Mouse (Mus musculus): Measurements from ENCODE around the gene Pdcd2l. TPM values are rescaled to one million over a fixed set of nuclear protein-coding genes. Genes with fewer than 3 reads are reported as not detected.
"Not testable (repeated sequence)": the region's sequence is repeated elsewhere in the genome, so short reads cannot be mapped to it uniquely, and the experiment has no call there.

Pdcd2l gene
- polyA plus RNA-seq, 1 experiment from 2014 or later: 57.2 TPM

DNA sequence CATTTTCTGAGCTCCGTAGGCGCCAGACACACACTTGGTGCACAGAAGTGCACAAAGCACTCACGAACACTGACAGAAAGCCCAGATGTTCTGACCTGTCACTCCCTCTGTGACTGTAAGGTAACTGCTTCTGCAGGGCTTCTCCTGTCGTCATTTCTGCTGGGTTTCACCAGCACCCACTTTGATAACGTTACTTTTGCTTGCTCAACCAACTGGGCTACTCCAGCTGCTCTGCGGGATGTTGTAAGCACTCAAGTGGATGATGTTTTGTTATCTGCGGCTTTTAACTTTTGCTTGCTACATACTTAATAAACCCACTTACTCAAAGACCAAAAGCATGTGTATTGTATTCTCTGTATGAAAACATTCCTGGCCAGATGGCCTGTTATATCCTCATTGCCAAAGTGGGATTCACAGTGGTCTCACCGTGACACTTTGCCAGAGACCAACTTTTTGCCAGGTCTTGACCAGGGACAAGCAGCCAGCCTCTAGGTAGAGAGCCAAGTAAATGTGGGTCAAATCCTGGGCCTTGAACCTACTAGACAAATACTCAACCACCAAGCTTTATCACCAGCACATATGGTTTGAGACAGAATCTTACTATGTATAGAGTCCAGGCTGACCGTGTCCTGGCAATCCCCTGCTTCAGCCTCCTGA is 25.3 kb upstream of the Pdcd2l start:
- H3K4me2 ChIP-seq (ENCODE audit: low read length): no peak overlapping the region
- H3K27me3 ChIP-seq (replicated peaks; ENCODE audit: control insufficient read depth, insufficient read depth, low read length): no peaks in the 10 kb centered on the region
- no peak overlapping the region for H3K27ac ChIP-seq (ENCODE audit: low read depth)
- H3K4me3 ChIP-seq (ENCODE audit: low read depth, low read length): no peak overlapping the region
- H3K36me3 ChIP-seq (ENCODE audit: control insufficient read depth, insufficient read depth, low read length): peaks cover 97% of the 10 kb centered on the region
- DNase-seq (ENCODE audit: low spot score): no peak
- H3K9ac ChIP-seq (ENCODE audit: low read length): no peak overlapping the region
- ATAC-seq (replicated peaks; ENCODE audit: low FRiP score, low TSS enrichment, low read depth): no peak
- H3K9me3 ChIP-seq (ENCODE audit: control insufficient read depth, low read length): no peaks in the 10 kb centered on the region
- peaks cover 4% of the 10 kb centered on the region; the same call in 1 of the 2 replicates for H3K4me1 ChIP-seq (replicated peaks; ENCODE audit: control insufficient read depth, insufficient read depth, low read length)
- WGBS: 91% methylated on average over 9 of the region's 9 CpGs

- no peaks in the 10 kb centered on the region for H3K9me3 ChIP-seq (ENCODE audit: control insufficient read depth, low read length)
- H3K27ac ChIP-seq (ENCODE audit: low read depth): no peak overlapping the region
- no peak for ATAC-seq (replicated peaks; ENCODE audit: low FRiP score, low TSS enrichment, low read depth)
- no peak for DNase-seq (ENCODE audit: low spot score)
- WGBS: 74% methylated on average over 1 of the region's 1 CpGs
- H3K4me1 ChIP-seq (replicated peaks; ENCODE audit: control insufficient read depth, insufficient read depth, low read length): no peaks in the 10 kb centered on the region
- no peak overlapping the region for H3K4me3 ChIP-seq (ENCODE audit: low read depth, low read length)
- H3K9ac ChIP-seq (ENCODE audit: low read length): no peak overlapping the region
- peaks cover 97% of the 10 kb centered on the region for H3K36me3 ChIP-seq (ENCODE audit: control insufficient read depth, insufficient read depth, low read length)
- no peak overlapping the region for H3K4me2 ChIP-seq (ENCODE audit: low read length)
- H3K27me3 ChIP-seq (replicated peaks; ENCODE audit: control insufficient read depth, insufficient read depth, low read length): no peaks in the 10 kb centered on the region
These were observed 22.0 kb upstream of the Pdcd2l start for GRCm38 (mm10) chr7:34218496-34218895.

DNA sequence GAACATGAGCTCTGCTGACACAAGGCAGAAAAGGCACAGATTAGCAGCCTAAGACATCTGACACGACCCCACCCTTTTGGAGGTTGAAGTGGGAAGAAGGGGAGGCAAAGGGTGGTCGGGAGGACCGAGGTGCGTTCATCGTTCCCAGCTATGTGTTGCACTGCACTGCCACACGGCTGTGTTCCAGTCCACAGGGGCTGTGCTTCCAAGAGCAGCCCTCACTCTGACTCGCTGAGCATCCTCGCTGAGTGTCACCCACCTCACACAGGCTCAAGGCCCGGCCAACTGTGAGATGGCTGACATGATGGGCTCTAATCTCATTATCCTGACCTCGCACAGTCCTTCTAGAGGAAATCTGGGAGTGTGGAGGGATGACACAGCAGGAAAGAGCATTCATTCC is 20.0 kb upstream of the Pdcd2l start:
- peaks cover 97% of the 10 kb centered on the region for H3K36me3 ChIP-seq (ENCODE audit: control insufficient read depth, insufficient read depth, low read length)
- WGBS: 92% methylated on average over 10 of the region's 10 CpGs

GRCm38 (mm10) chr7:34215481-34215880 is 19.0 kb upstream of the Pdcd2l start:
- DNase-seq (ENCODE audit: low spot score) (no peak), ATAC-seq (replicated peaks; ENCODE audit: low FRiP score, low TSS enrichment, low read depth) (no peak)
- Histone ChIP-seq H3K9me3 (ENCODE audit: control insufficient read depth, low read length) (no peaks in the 10 kb centered on the region), H3K36me3 (ENCODE audit: control insufficient read depth, insufficient read depth, low read length) (peaks cover 98% of the 10 kb centered on the region), H3K4me1 (replicated peaks; ENCODE audit: control insufficient read depth, insufficient read depth, low read length) (no peaks in the 10 kb centered on the region), H3K4me2 (ENCODE audit: low read length) (no peak overlapping the region), H3K9ac (ENCODE audit: low read length) (no peak overlapping the region), H3K4me3 (ENCODE audit: low read depth, low read length) (no peak overlapping the region), H3K27ac (ENCODE audit: low read depth) (no peak overlapping the region), H3K27me3 (replicated peaks; ENCODE audit: control insufficient read depth, insufficient read depth, low read length) (no peaks in the 10 kb centered on the region)
- 89% methylated on average over 9 of the region's 9 CpGs for WGBS

More for the DNA sequence above, 20.0 kb upstream of the Pdcd2l start:
- ATAC-seq (replicated peaks; ENCODE audit: low FRiP score, low TSS enrichment, low read depth) (no peak), DNase-seq (ENCODE audit: low spot score) (no peak)
- Histone ChIP-seq H3K9me3 (ENCODE audit: control insufficient read depth, low read length) (no peaks in the 10 kb centered on the region), H3K4me3 (ENCODE audit: low read depth, low read length) (no peak overlapping the region), H3K9ac (ENCODE audit: low read length) (no peak overlapping the region), H3K4me1 (replicated peaks; ENCODE audit: control insufficient read depth, insufficient read depth, low read length) (no peaks in the 10 kb centered on the region), H3K27me3 (replicated peaks; ENCODE audit: control insufficient read depth, insufficient read depth, low read length) (no peaks in the 10 kb centered on the region), H3K27ac (ENCODE audit: low read depth) (no peak overlapping the region), H3K4me2 (ENCODE audit: low read length) (no peak overlapping the region)

- H3K9me3 ChIP-seq (ENCODE audit: control insufficient read depth, low read length): no peaks in the 10 kb centered on the region
- H3K27me3 ChIP-seq (replicated peaks; ENCODE audit: control insufficient read depth, insufficient read depth, low read length): no peaks in the 10 kb centered on the region
- H3K9ac ChIP-seq (ENCODE audit: low read length): no peak overlapping the region
- 92% methylated on average over 8 of the region's 8 CpGs for WGBS
- no peak overlapping the region for H3K4me3 ChIP-seq (ENCODE audit: low read depth, low read length)
- H3K4me2 ChIP-seq (ENCODE audit: low read length): no peak overlapping the region
- H3K36me3 ChIP-seq (ENCODE audit: control insufficient read depth, insufficient read depth, low read length): peaks cover 98% of the 10 kb centered on the region
- H3K4me1 ChIP-seq (replicated peaks; ENCODE audit: control insufficient read depth, insufficient read depth, low read length): no peaks in the 10 kb centered on the region
- no peak overlapping the region for H3K27ac ChIP-seq (ENCODE audit: low read depth)
- ATAC-seq (replicated peaks; ENCODE audit: low FRiP score, low TSS enrichment, low read depth) (no peak), DNase-seq (ENCODE audit: low spot score) (no peak)
These were observed 18.2 kb upstream of the Pdcd2l start for GRCm38 (mm10) chr7:34214644-34215043.

- Histone ChIP-seq H3K27me3 (replicated peaks; ENCODE audit: control insufficient read depth, insufficient read depth, low read length) (no peaks in the 10 kb centered on the region), H3K4me2 (ENCODE audit: low read length) (no peak overlapping the region), H3K9me3 (ENCODE audit: control insufficient read depth, low read length) (no peaks in the 10 kb centered on the region), H3K27ac (ENCODE audit: low read depth) (no peak overlapping the region), H3K4me3 (ENCODE audit: low read depth, low read length) (no peak overlapping the region), H3K4me1 (replicated peaks; ENCODE audit: control insufficient read depth, insufficient read depth, low read length) (no peaks in the 10 kb centered on the region), H3K9ac (ENCODE audit: low read length) (no peak overlapping the region), H3K36me3 (ENCODE audit: control insufficient read depth, insufficient read depth, low read length) (peaks cover 98% of the 10 kb centered on the region)
- no peak for ATAC-seq (replicated peaks; ENCODE audit: low FRiP score, low TSS enrichment, low read depth)
- 88% methylated on average over 7 of the region's 7 CpGs for WGBS
- DNase-seq (ENCODE audit: low spot score): no peak
These were observed 16.8 kb upstream of the Pdcd2l start for GRCm38 (mm10) chr7:34213281-34213680.

- no peak overlapping the region for H3K9ac ChIP-seq (ENCODE audit: low read length)
- H3K27ac ChIP-seq (ENCODE audit: low read depth): no peak overlapping the region
- no peaks in the 10 kb centered on the region for H3K9me3 ChIP-seq (ENCODE audit: control insufficient read depth, low read length)
- H3K36me3 ChIP-seq (ENCODE audit: control insufficient read depth, insufficient read depth, low read length): peaks cover 98% of the 10 kb centered on the region
- DNase-seq (ENCODE audit: low spot score): no peak
- H3K4me1 ChIP-seq (replicated peaks; ENCODE audit: control insufficient read depth, insufficient read depth, low read length): no peaks in the 10 kb centered on the region
- WGBS: 92% methylated on average over 9 of the region's 9 CpGs
- no peaks in the 10 kb centered on the region for H3K27me3 ChIP-seq (replicated peaks; ENCODE audit: control insufficient read depth, insufficient read depth, low read length)
- no peak overlapping the region for H3K4me2 ChIP-seq (ENCODE audit: low read length)
- ATAC-seq (replicated peaks; ENCODE audit: low FRiP score, low TSS enrichment, low read depth): no peak
- no peak overlapping the region for H3K4me3 ChIP-seq (ENCODE audit: low read depth, low read length)
These were observed 11.7 kb upstream of the Pdcd2l start for GRCm38 (mm10) chr7:34208027-34208745.

- H3K4me3 ChIP-seq (ENCODE audit: low read depth, low read length): no peak overlapping the region
- no peaks in the 10 kb centered on the region for H3K4me1 ChIP-seq (replicated peaks; ENCODE audit: control insufficient read depth, insufficient read depth, low read length)
- H3K27ac ChIP-seq (ENCODE audit: low read depth): no peak overlapping the region
- no peaks in the 10 kb centered on the region for H3K27me3 ChIP-seq (replicated peaks; ENCODE audit: control insufficient read depth, insufficient read depth, low read length)
- H3K36me3 ChIP-seq (ENCODE audit: control insufficient read depth, insufficient read depth, low read length): peaks cover 98% of the 10 kb centered on the region
- H3K4me2 ChIP-seq (ENCODE audit: low read length): no peak overlapping the region
- WGBS: 93% methylated on average over 6 of the region's 6 CpGs
- DNase-seq (ENCODE audit: low spot score) (no peak), ATAC-seq (replicated peaks; ENCODE audit: low FRiP score, low TSS enrichment, low read depth) (no peak)
- no peak overlapping the region for H3K9ac ChIP-seq (ENCODE audit: low read length)
- H3K9me3 ChIP-seq (ENCODE audit: control insufficient read depth, low read length): no peaks in the 10 kb centered on the region
These were observed 9.9 kb upstream of the Pdcd2l start for GRCm38 (mm10) chr7:34206331-34206730.

DNA sequence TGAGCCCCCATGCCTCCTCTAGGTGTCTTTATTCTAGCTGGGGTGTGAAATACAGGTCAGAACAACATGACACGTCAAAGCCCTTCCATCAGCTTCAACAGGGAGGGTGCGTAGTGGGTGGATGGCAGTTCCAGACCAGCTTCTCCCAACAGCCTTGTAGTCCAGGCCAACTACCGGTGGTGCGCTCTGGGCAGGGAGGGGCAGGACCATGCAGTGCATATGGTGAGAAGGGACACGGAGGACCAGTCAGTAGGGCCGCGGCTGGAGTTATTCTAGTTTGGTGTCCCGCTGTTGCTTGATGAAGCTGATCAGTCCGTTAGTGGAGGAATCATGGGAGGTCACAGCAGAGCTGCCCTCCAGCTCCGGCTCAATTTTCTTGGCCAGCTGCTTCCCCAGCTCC is 5.7 kb upstream of the Pdcd2l start:
- H3K4me3 ChIP-seq (ENCODE audit: low read depth, low read length); H3K27me3 ChIP-seq (replicated peaks; ENCODE audit: control insufficient read depth, insufficient read depth, low read length); H3K9me3 ChIP-seq (ENCODE audit: control insufficient read depth, low read length); H3K4me2 ChIP-seq (ENCODE audit: low read length); H3K27ac ChIP-seq (ENCODE audit: low read depth); H3K4me1 ChIP-seq (replicated peaks; ENCODE audit: control insufficient read depth, insufficient read depth, low read length); DNase-seq (ENCODE audit: low spot score); ATAC-seq (replicated peaks; ENCODE audit: low FRiP score, low TSS enrichment, low read depth); H3K9ac ChIP-seq (ENCODE audit: low read length): not testable (repeated sequence)
- peaks cover 66% of the 10 kb centered on the region for H3K36me3 ChIP-seq (ENCODE audit: control insufficient read depth, insufficient read depth, low read length)
- 93% methylated on average over 10 of the region's 10 CpGs for WGBS

Data from intestine, embryonic 14.5 days (tissue).